8 mouse cellular contexts compared by ENCODE assay signal in genomic region chr2:153953836-153954235, GRCm38 (mm10). TPM values are rescaled to one million over a fixed set of nuclear protein-coding genes. Genes with fewer than 3 reads are reported as not detected.
DNase-seq lines count a peak whose midpoint lies in the region; ATAC-seq and TF ChIP-seq lines count a peak whose summit lies in the region.

No protein-coding gene starts in this region.

- DNase-seq in layer of hippocampus, adult 2 months (ENCODE audit: low spot score in 2 of 2) = peak in 1 of 2 experiments; percentile 20
- DNase-seq in layer of hippocampus, adult 9-11 months = no peak
- peak; percentile 41 for DNase-seq in NIH3T3 (ENCODE audit: low read depth)
- peak; percentile 85 for DNase-seq in embryo, embryonic 10 days (ENCODE audit: low spot score)
- DNase-seq in hindbrain, embryonic 10.5 days (ENCODE audit: low spot score) = peak; percentile 63
- peak; percentile 66 for DNase-seq in midbrain, postnatal 0 days (ENCODE audit: low spot score)
- DNase-seq in right cerebral cortex, postnatal 36 days (ENCODE audit: low spot score in 2 of 2) = no peak

- H3K4me2 ChIP-seq in limb, embryonic 13.5 days (replicated peaks) = 0 out of 2 replicates have a peak overlapping the region, but pooled peaks have one; percentile 28
- H3K4me2 ChIP-seq in midbrain, postnatal 0 days (ENCODE audit: low read depth, low read length, poor library complexity, severe bottlenecking) = peak overlapping the region; percentile 26

- no peak overlapping the region for H3K27ac ChIP-seq in layer of hippocampus, adult 2 months
- no peak overlapping the region for H3K27ac ChIP-seq in hindbrain, embryonic 10.5 days
- no peak overlapping the region for H3K27ac ChIP-seq in limb, embryonic 13.5 days
- H3K27ac ChIP-seq in midbrain, postnatal 0 days (ENCODE audit: low read depth, low read length) = no peak overlapping the region

- no peaks in the 10 kb centered on the region for H3K27me3 ChIP-seq in hindbrain, embryonic 10.5 days (ENCODE audit: insufficient read depth, poor library complexity, severe bottlenecking)
- no peaks in the 10 kb centered on the region for H3K27me3 ChIP-seq in limb, embryonic 13.5 days
- H3K27me3 ChIP-seq in midbrain, postnatal 0 days (ENCODE audit: insufficient read depth, low read length) = no peaks in the 10 kb centered on the region

- ATAC-seq in limb, embryonic 13.5 days (ENCODE audit: low FRiP score, low read depth) = no peak
- peak; percentile 50; the same call in 1 of the 2 replicates for ATAC-seq in midbrain, postnatal 0 days (ENCODE audit: low FRiP score)

- no peak overlapping the region for H3K9ac ChIP-seq in limb, embryonic 13.5 days
- no peak overlapping the region for H3K9ac ChIP-seq in midbrain, postnatal 0 days (replicated peaks; ENCODE audit: low read length, poor library complexity, severe bottlenecking)

- H3K4me1 ChIP-seq in hindbrain, embryonic 10.5 days (replicated peaks) = 0 out of 2 replicates have a peak, but pooled peaks cover 2% of the 10 kb centered on the region
- H3K4me1 ChIP-seq in limb, embryonic 13.5 days = no peaks in the 10 kb centered on the region
- no peaks in the 10 kb centered on the region for H3K4me1 ChIP-seq in midbrain, postnatal 0 days (ENCODE audit: insufficient read depth, low read length)

- H3K36me3 ChIP-seq in hindbrain, embryonic 10.5 days = no peaks in the 10 kb centered on the region
- H3K36me3 ChIP-seq in limb, embryonic 13.5 days = no peaks in the 10 kb centered on the region
- H3K36me3 ChIP-seq in midbrain, postnatal 0 days (ENCODE audit: insufficient read depth, low read length) = no peaks in the 10 kb centered on the region

- H3K4me3 ChIP-seq in layer of hippocampus, adult 2 months = no peak overlapping the region
- peak overlapping the region; percentile 32 for H3K4me3 ChIP-seq in hindbrain, embryonic 10.5 days
- no peak overlapping the region for H3K4me3 ChIP-seq in limb, embryonic 13.5 days
- H3K4me3 ChIP-seq in midbrain, postnatal 0 days (ENCODE audit: low read depth, low read length) = no peak overlapping the region

- WGBS in hindbrain, embryonic 10.5 days = 9% methylated on average over 6 of the region's 6 CpGs
- 9% methylated on average over 6 of the region's 6 CpGs for WGBS in limb, embryonic 13.5 days
- 10% methylated on average over 6 of the region's 6 CpGs for WGBS in midbrain, postnatal 0 days

- H3K9me3 ChIP-seq in hindbrain, embryonic 10.5 days = no peaks in the 10 kb centered on the region
- no peaks in the 10 kb centered on the region for H3K9me3 ChIP-seq in limb, embryonic 13.5 days
- H3K9me3 ChIP-seq in midbrain, postnatal 0 days (ENCODE audit: low read length) = no peaks in the 10 kb centered on the region

- peak; percentile 72 for TF ChIP-seq CTCF in layer of hippocampus, adult 2 months (conservative IDR thresholded peaks at IDR 0.05)
- peak; percentile 79 for TF ChIP-seq CTCF in midbrain, postnatal 0 days (IDR thresholded peaks at IDR 0.05)

RNA-seq across cellular contexts. Expression of gene Bpifb4, which starts 15.8 kb away (rescaled TPM):
- total RNA-seq in layer of hippocampus, adult 2 months (2021) = not detected
- not detected in 2 replicates for polyA plus RNA-seq in hindbrain, embryonic 10.5 days (2016; fragmentation: Nextera tagmentation; extraction: Ambion mirVana)
- not detected in 2 replicates for polyA plus RNA-seq in limb, embryonic 13.5 days (2015; fragmentation: Nextera tagmentation; extraction: Ambion mirVana)
- total RNA-seq in midbrain, postnatal 0 days (2014; rRNA removed) = not detected in 2 replicates
- not detected in 2 replicates for polyA plus RNA-seq in midbrain, postnatal 0 days (2015; fragmentation: Nextera tagmentation; extraction: Ambion mirVana)

RNA-seq across cellular contexts. Expression of gene Bpifa6, which starts 20.9 kb away (rescaled TPM):
- not detected for total RNA-seq in layer of hippocampus, adult 2 months (2021)
- not detected in 2 replicates for polyA plus RNA-seq in hindbrain, embryonic 10.5 days (2016; fragmentation: Nextera tagmentation; extraction: Ambion mirVana)
- not detected in 2 replicates for polyA plus RNA-seq in limb, embryonic 13.5 days (2015; fragmentation: Nextera tagmentation; extraction: Ambion mirVana)
- total RNA-seq in midbrain, postnatal 0 days (2014; rRNA removed) = not detected in 2 replicates
- polyA plus RNA-seq in midbrain, postnatal 0 days (2015; fragmentation: Nextera tagmentation; extraction: Ambion mirVana) = not detected in 2 replicates

RNA-seq across cellular contexts. Expression of gene Bpifb3, which starts 35.8 kb away (rescaled TPM):
- total RNA-seq in layer of hippocampus, adult 2 months (2021) = not detected
- polyA plus RNA-seq in hindbrain, embryonic 10.5 days (2016; fragmentation: Nextera tagmentation; extraction: Ambion mirVana) = not detected in 2 replicates
- not detected in 2 replicates for polyA plus RNA-seq in limb, embryonic 13.5 days (2015; fragmentation: Nextera tagmentation; extraction: Ambion mirVana)
- 0.22 TPM in 1 of 2 replicates, not detected in the other for total RNA-seq in midbrain, postnatal 0 days (2014; rRNA removed)
- not detected in 2 replicates for polyA plus RNA-seq in midbrain, postnatal 0 days (2015; fragmentation: Nextera tagmentation; extraction: Ambion mirVana)

RNA-seq across cellular contexts. Expression of gene Bpifb6, which starts 53.6 kb away (rescaled TPM):
- not detected for total RNA-seq in layer of hippocampus, adult 2 months (2021)
- not detected in 2 replicates for polyA plus RNA-seq in hindbrain, embryonic 10.5 days (2016; fragmentation: Nextera tagmentation; extraction: Ambion mirVana)
- not detected in 2 replicates for polyA plus RNA-seq in limb, embryonic 13.5 days (2015; fragmentation: Nextera tagmentation; extraction: Ambion mirVana)
- 0.38 TPM in 1 of 2 replicates, not detected in the other for total RNA-seq in midbrain, postnatal 0 days (2014; rRNA removed)
- 0.10 TPM in 1 of 2 replicates, not detected in the other for polyA plus RNA-seq in midbrain, postnatal 0 days (2015; fragmentation: Nextera tagmentation; extraction: Ambion mirVana)

RNA-seq across cellular contexts. Expression of gene Bpifa2, which starts 54.2 kb away (rescaled TPM):
- not detected for total RNA-seq in layer of hippocampus, adult 2 months (2021)
- polyA plus RNA-seq in hindbrain, embryonic 10.5 days (2016; fragmentation: Nextera tagmentation; extraction: Ambion mirVana) = not detected in 2 replicates
- not detected in 2 replicates for polyA plus RNA-seq in limb, embryonic 13.5 days (2015; fragmentation: Nextera tagmentation; extraction: Ambion mirVana)
- total RNA-seq in midbrain, postnatal 0 days (2014; rRNA removed) = 1.3 TPM in 1 of 2 replicates, not detected in the other
- not detected in 2 replicates for polyA plus RNA-seq in midbrain, postnatal 0 days (2015; fragmentation: Nextera tagmentation; extraction: Ambion mirVana)

Comparison
In these comparisons a context has a peak if more than half of its experiments do, and no peak if none do; other contexts are left out.
1. DNase-seq: peak in NIH3T3 (single experiment), embryo, embryonic 10 days (single experiment), hindbrain, embryonic 10.5 days (single experiment) and midbrain, postnatal 0 days (single experiment); none in layer of hippocampus, adult 9-11 months (single experiment) and right cerebral cortex, postnatal 36 days (0 of 2).